Mouse (Mus musculus): ENCODE results near the gene Kdm2b. TPM values are rescaled to one million over a fixed set of nuclear protein-coding genes. Genes with fewer than 3 reads are reported as not detected.

The Kdm2b gene
- total RNA-seq, 2 experiments from 2014 or later, result 25.4 to 27.4 TPM

GRCm38 (mm10) chr5:122964853-122965252 is 24.8 kb downstream of the Kdm2b start:
- Histone ChIP-seq H3K4me3 (no peak overlapping the region), H3K27ac (no peak overlapping the region)
- intact Hi-C loops (cut with DNase I), result loop anchor here (5.0 kb wide), 1 partner anchor 207 kb away; no protein-coding TSS in a partner anchor
- TF ChIP-seq CTCF (IDR thresholded peaks at IDR 0.05), result no peak
- no peak for DNase-seq (ENCODE audit: extremely low spot score in 1 of 2, low spot score in 2 of 2)

- intact Hi-C loops (cut with DNase I), result no loop called here
- no peak for DNase-seq (ENCODE audit: extremely low spot score in 1 of 2, low spot score in 2 of 2)
- Histone ChIP-seq H3K4me3 (no peak overlapping the region), H3K27ac (no peak overlapping the region)
- no peak for TF ChIP-seq CTCF (IDR thresholded peaks at IDR 0.05)
Measured at GRCm38 (mm10) chr5:122961905-122962304, 27.7 kb downstream of the Kdm2b start.

- DNase-seq (ENCODE audit: extremely low spot score in 1 of 2, low spot score in 2 of 2), result no peak
- intact Hi-C loops (cut with DNase I), result no loop called here
- TF ChIP-seq CTCF (IDR thresholded peaks at IDR 0.05), result no peak
- no peak overlapping the region for H3K27ac ChIP-seq
- H3K4me3 ChIP-seq, result no peak overlapping the region
Measured at GRCm38 (mm10) chr5:122959391-122959790, 30.2 kb downstream of the Kdm2b start.

GRCm38 (mm10) chr5:122956059-122956458 is 33.6 kb downstream of the Kdm2b start:
- intact Hi-C loops (cut with DNase I), result no loop called here
- H3K4me3 ChIP-seq, result no peak overlapping the region
- no peak for DNase-seq (ENCODE audit: extremely low spot score in 1 of 2, low spot score in 2 of 2)
- H3K27ac ChIP-seq, result no peak overlapping the region
- no peak for TF ChIP-seq CTCF (IDR thresholded peaks at IDR 0.05)

GRCm38 (mm10) chr5:122951913-122952641 is 37.5 kb downstream of the Kdm2b start:
- intact Hi-C loops (cut with DNase I), result no loop called here
- peak overlapping the region; percentile 51 for H3K4me3 ChIP-seq
- TF ChIP-seq CTCF (IDR thresholded peaks at IDR 0.05), result no peak; the same call in 1 of the 2 replicates
- DNase-seq (ENCODE audit: extremely low spot score in 1 of 2, low spot score in 2 of 2), result peak; percentile 23 to 31
- H3K27ac ChIP-seq, result no peak overlapping the region; the same call in 1 of the 2 replicates

GRCm38 (mm10) chr5:122951056-122951912 is 38.3 kb downstream of the Kdm2b start:
- no peak for TF ChIP-seq CTCF (IDR thresholded peaks at IDR 0.05)
- peak; percentile 23 to 46 for DNase-seq (ENCODE audit: extremely low spot score in 1 of 2, low spot score in 2 of 2)
- intact Hi-C loops (cut with DNase I), result no loop called here
- peak overlapping the region; percentile 51 for H3K4me3 ChIP-seq
- H3K27ac ChIP-seq, result no peak overlapping the region; the same call in 1 of the 2 replicates

GRCm38 (mm10) chr5:122950329-122950953 is 39.2 kb downstream of the Kdm2b start:
- H3K27ac ChIP-seq, result no peak overlapping the region
- intact Hi-C loops (cut with DNase I), result no loop called here

GRCm38 (mm10) chr5:122949101-122949500 is 40.5 kb downstream of the Kdm2b start:
- intact Hi-C loops (cut with DNase I), result no loop called here
- no peak overlapping the region for H3K4me3 ChIP-seq
- no peak for TF ChIP-seq CTCF (IDR thresholded peaks at IDR 0.05)
- H3K27ac ChIP-seq, result no peak overlapping the region
- no peak for DNase-seq (ENCODE audit: extremely low spot score in 1 of 2, low spot score in 2 of 2)

More at GRCm38 (mm10) chr5:122950329-122950953, 39.2 kb downstream of the Kdm2b start:
- H3K4me3 ChIP-seq, result peak overlapping the region; percentile 51
- DNase-seq (ENCODE audit: extremely low spot score in 1 of 2, low spot score in 2 of 2), result peak; percentile 59 to 64
- TF ChIP-seq CTCF (IDR thresholded peaks at IDR 0.05), result no peak

GRCm38 (mm10) chr5:122947534-122947933 is 42.1 kb downstream of the Kdm2b start:
- no peak for DNase-seq (ENCODE audit: extremely low spot score in 1 of 2, low spot score in 2 of 2)
- intact Hi-C loops (cut with DNase I), result no loop called here
- Histone ChIP-seq H3K4me3 (no peak overlapping the region), H3K27ac (no peak overlapping the region)
- no peak for TF ChIP-seq CTCF (IDR thresholded peaks at IDR 0.05)

- intact Hi-C loops (cut with DNase I), result no loop called here
- Histone ChIP-seq H3K4me3 (no peak overlapping the region), H3K27ac (no peak overlapping the region)
- DNase-seq (ENCODE audit: extremely low spot score in 1 of 2, low spot score in 2 of 2), result no peak
- TF ChIP-seq CTCF (IDR thresholded peaks at IDR 0.05), result no peak
Measured at GRCm38 (mm10) chr5:122938676-122939075, 50.9 kb downstream of the Kdm2b start.

- no peak for DNase-seq (ENCODE audit: extremely low spot score in 1 of 2, low spot score in 2 of 2)
- Histone ChIP-seq H3K4me3 (no peak overlapping the region), H3K27ac (no peak overlapping the region)
- intact Hi-C loops (cut with DNase I), result no loop called here
- no peak for TF ChIP-seq CTCF (IDR thresholded peaks at IDR 0.05)
Measured at GRCm38 (mm10) chr5:122937958-122938540, 51.6 kb downstream of the Kdm2b start.

Data from left cerebral cortex, adult 2 months (tissue).